Mouse (Mus musculus) limb, embryonic 15.5 days (tissue): ENCODE results near the gene Zfp105. TPM values are rescaled to one million over a fixed set of nuclear protein-coding genes. Genes with fewer than 3 reads are reported as not detected.

Source experiments
- polyA plus RNA-seq: library from polyadenylated mRNA; unstranded; fragments of >200 nt; fragmentation: Nextera tagmentation; extraction: Ambion mirVana; gene quantifications from 2 replicates; pipeline ENCODE4 v1.2.1, GENCODE M21; 2015

Zfp105 gene
- polyA plus RNA-seq, 1 experiment from 2014 or later, result 17.0 TPM

Other genes starting within 250 kb of the Zfp105 start
- not detected in 2 replicates for gene Topaz1, start 175.7 kb upstream of the Zfp105 start, polyA plus RNA-seq
- gene Tcaim, start 117.5 kb upstream of the Zfp105 start, polyA plus RNA-seq, result 7.0 and 8.1 TPM in 2 replicates
- 0.42 TPM in 1 of 2 replicates, not detected in the other for gene Gm35549, start 79.0 kb upstream of the Zfp105 start, polyA plus RNA-seq
- gene Zfp445, start 57.1 kb upstream of the Zfp105 start, polyA plus RNA-seq, result 59.7 and 66.5 TPM in 2 replicates
- 4.1 and 5.8 TPM in 2 replicates for gene Zkscan7, start 37.4 kb upstream of the Zfp105 start, polyA plus RNA-seq
- 25.5 and 29.9 TPM in 2 replicates for gene 1110059G10Rik, start 27.9 kb downstream of the Zfp105 start, polyA plus RNA-seq
- gene Kif15, start 28.0 kb downstream of the Zfp105 start, polyA plus RNA-seq, result 38.7 and 41.9 TPM in 2 replicates
- 24.5 and 25.6 TPM in 2 replicates for gene Tmem42, start 98.3 kb downstream of the Zfp105 start, polyA plus RNA-seq
- 0.36 and 0.46 TPM in 2 replicates for gene Tgm4, start 111.7 kb downstream of the Zfp105 start, polyA plus RNA-seq
- 70.3 and 78.2 TPM in 2 replicates for gene Zdhhc3, start 190.1 kb downstream of the Zfp105 start, polyA plus RNA-seq
- 103 and 108 TPM in 2 replicates for gene Exosc7, start 190.1 kb downstream of the Zfp105 start, polyA plus RNA-seq
- gene Clec3b, start 227.9 kb downstream of the Zfp105 start, polyA plus RNA-seq, result 10.5 and 14.1 TPM in 2 replicates